Mouse (Mus musculus) CD4-positive, CD25-positive, alpha-beta regulatory T cell, adult 4 months (primary cell): Measurements from ENCODE around the gene Slc38a9. TPM values are rescaled to one million over a fixed set of nuclear protein-coding genes. Genes with fewer than 3 reads are reported as not detected.

ENCODE experiments used
- ATAC-seq: one replicate; pipeline ENCODE4 v1.8.0; 2017
- polyA plus RNA-seq, 2 experiments: library from polyadenylated mRNA; unstranded; fragments of 100-300 nt; shearing (Covaris generic); gene quantifications; one replicate each; pipeline ENCODE4 v1.2.1; 2017

Gene Slc38a9
- polyA plus RNA-seq, 2 experiments from 2014 or later = 32.2 to 32.9 TPM

DNA sequence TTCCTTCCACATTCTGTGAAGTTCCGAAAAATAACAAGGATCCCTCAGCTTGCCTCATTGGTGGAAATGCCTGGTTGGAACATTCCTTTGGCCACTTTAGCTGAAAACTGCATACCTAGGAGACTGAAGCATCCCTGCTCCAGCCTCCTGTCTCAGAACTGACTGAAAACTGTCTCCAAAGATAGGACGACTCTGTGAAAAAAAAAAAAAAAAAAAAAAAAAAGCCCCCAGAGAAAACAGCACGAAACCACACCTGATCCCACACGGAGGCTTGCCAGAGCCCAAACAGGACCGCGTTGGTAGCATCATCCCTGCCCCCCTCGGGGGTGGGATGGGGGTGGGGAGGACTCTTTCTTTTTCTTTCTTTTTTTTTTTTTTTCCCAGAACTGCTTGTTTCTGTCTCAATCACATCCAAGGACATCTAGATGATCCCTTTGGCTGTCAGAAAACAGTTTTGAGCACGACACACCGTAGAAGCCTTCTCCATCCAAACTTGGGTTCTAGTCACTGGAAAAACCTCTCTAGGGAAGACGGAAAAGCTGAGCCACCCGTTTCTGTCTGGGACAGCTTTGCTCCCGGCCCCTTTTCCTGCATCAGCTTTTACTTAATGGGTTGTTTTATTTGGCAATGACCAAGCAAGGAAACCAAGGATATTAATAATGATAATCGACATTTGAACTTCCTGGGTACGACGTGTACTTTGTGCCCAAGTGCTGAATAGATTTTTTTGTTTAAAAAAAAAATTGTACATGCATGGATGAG is 111.1 kb downstream of the Slc38a9 start:
- ATAC-seq = no peak

DNA sequence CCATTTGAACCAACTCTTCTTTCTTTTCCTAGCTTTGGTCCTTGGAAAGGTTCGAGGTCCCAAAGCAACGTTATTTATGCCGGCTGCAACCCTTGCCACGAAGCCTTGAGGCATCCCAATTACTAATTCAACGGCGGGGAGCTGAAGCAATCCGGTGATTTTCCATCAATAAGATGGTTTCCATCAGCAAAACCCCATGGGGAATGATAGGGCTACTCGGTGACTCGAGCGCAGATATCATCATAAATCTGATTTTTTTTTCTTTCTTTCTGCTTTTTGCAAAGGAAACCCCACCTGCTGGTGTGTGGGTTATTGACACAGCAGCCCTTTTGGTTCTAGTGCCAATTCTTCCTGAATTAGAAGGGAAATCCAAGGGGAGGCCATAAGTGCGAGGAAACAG is 111.7 kb downstream of the Slc38a9 start:
- no peak for ATAC-seq

DNA sequence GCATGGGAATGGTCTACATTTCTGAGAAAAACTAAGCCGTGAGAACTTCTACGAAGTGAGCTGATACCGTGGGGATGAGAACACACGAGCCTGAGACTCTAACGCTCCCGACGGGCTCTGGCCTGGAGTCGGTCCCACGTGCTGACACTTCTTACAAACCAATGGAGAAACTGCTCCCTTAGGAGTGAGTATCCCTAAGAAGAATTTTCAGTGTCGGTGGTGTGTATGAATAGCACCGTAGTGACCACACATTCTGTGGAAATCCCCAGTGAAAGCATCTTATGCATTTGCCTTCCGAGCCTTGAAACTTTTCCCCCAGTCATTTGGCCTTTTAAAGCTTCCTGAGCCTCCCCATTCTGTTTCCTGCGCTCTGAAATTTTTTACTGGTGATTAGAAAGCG is 112.3 kb downstream of the Slc38a9 start:
- ATAC-seq = no peak

- ATAC-seq = no peak
These were observed 113.6 kb downstream of the Slc38a9 start for GRCm38 (mm10) chr13:112773991-112774675.

- no peak for ATAC-seq
These were observed 115.3 kb downstream of the Slc38a9 start for GRCm38 (mm10) chr13:112775856-112776255.

DNA sequence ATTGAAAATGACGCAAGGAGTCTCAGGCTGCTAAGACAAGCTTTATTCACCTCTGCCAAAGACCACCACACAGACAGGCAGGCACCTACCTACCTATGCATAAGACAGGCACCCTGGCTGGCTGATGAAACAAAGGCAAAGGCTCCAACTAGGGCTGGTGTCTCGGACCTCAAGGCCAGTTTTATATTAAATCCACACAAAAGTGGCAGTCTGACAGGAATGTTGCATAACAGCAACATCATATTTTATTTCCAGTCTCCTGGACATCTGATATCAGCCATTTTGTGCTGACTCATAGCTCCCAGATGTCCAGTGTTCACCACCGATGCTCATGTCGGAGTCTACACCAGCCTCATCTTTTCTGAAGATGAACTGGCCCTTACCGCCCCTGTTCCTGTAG is 117.9 kb downstream of the Slc38a9 start:
- no peak for ATAC-seq

DNA sequence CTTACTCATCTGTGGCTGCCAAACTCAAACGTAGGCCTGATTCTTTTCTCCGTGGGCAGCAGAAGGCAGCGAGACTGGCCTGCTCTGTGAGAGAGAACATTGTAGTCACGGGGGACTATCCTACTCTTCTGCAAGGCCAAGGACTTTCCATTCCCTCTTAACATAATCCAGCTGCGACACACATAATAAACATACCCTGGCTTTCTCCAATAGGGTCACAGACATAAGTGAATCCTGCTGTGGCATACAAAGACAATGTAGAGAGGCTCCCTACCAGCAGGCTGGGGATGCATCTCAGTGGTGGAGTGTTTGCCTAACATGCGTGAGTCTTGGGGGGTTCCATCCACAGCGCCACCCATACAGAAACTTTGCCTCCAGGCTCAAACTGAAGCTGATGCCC is 124.8 kb downstream of the Slc38a9 start:
- ATAC-seq = no peak

GRCm38 (mm10) chr13:112786142-112786541 is 125.6 kb downstream of the Slc38a9 start:
- no peak for ATAC-seq

- ATAC-seq = no peak
These were observed 126.5 kb downstream of the Slc38a9 start for GRCm38 (mm10) chr13:112786942-112787533.

Other genes with a start within 250 kb of the Slc38a9 start
- 10 to 100 TPM; 52.9 to 65.9 TPM for gene Il6st, start 196.7 kb upstream of the Slc38a9 start, polyA plus RNA-seq
- gene Il31ra, start 66.4 kb upstream of the Slc38a9 start, polyA plus RNA-seq = under 1 TPM in 1 of 2 experiments, not detected in 1; 0.81 TPM
- not detected for gene Ddx4, start 8.3 kb upstream of the Slc38a9 start, polyA plus RNA-seq
- 1 to 10 TPM; 3.7 to 4.2 TPM for gene Plpp1, start 140.0 kb downstream of the Slc38a9 start, polyA plus RNA-seq